Mouse (Mus musculus): ENCODE data around the gene Gm595. TPM values are rescaled to one million over a fixed set of nuclear protein-coding genes. Genes with fewer than 3 reads are reported as not detected.

The Gm595 gene
- not detected in 2 replicates for polyA plus RNA-seq (2015; fragmentation: Nextera tagmentation; extraction: Ambion mirVana)

GRCm38 (mm10) chrX:48877613-48878012, at the start of gene Gm595:
Gene Gm595 (minus strand): TSS chrX:48877713.
- Histone ChIP-seq H3K27ac (replicated peaks) (no peak within 1 kb of the TSS), H3K9me3 (no peaks in the 10 kb centered on the region), H3K9ac (no peak within 1 kb of the TSS), H3K27me3 (no peaks in the 10 kb centered on the region), H3K4me3 (no peak within 1 kb of the TSS), H3K36me3 (no peaks in the 10 kb centered on the region), H3K4me1 (replicated peaks) (no peaks in the 10 kb centered on the region), H3K4me2 (no peak within 1 kb of the TSS)
- 91% methylated on average over 13 of the region's 13 CpGs for WGBS
- ATAC-seq (ENCODE audit: low FRiP score, low read depth) = no peak

DNA sequence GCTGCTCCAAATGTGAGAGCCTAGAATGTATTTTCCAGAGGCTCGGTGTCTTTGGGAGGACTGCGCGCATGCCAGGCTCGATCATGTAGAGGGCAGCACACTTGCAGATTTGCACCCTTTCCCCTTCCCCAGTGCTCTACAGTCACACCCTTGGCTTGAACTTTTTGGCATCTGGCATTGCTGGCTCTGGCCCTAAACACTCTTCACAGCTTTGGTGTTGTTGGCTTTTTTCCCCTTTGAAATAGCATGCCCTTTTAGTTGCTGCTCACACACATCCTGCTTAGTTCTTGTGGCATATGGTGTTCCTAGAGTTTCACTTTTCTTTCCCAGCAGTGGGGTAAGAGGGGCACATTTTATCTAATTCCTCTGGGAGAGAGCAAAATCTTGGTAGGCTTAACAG, 30.9 kb upstream of the Gm595 start:
- H3K36me3 ChIP-seq = no peaks in the 10 kb centered on the region
- no peak overlapping the region for H3K4me3 ChIP-seq
- no peak overlapping the region for H3K9ac ChIP-seq
- H3K4me2 ChIP-seq = no peak overlapping the region
- WGBS = 91% methylated on average over 4 of the region's 4 CpGs
- no peaks in the 10 kb centered on the region for H3K4me1 ChIP-seq (replicated peaks)
- no peak for ATAC-seq (ENCODE audit: low FRiP score, low read depth)
- H3K9me3 ChIP-seq = no peaks in the 10 kb centered on the region
- H3K27me3 ChIP-seq = no peaks in the 10 kb centered on the region
- H3K27ac ChIP-seq (replicated peaks) = no peak overlapping the region

- 92% methylated on average over 3 of the region's 3 CpGs for WGBS
- Histone ChIP-seq H3K27ac (replicated peaks) (no peak overlapping the region), H3K9ac (no peak overlapping the region), H3K9me3 (no peaks in the 10 kb centered on the region), H3K36me3 (no peaks in the 10 kb centered on the region), H3K4me2 (no peak overlapping the region), H3K27me3 (no peaks in the 10 kb centered on the region), H3K4me3 (no peak overlapping the region), H3K4me1 (replicated peaks) (no peaks in the 10 kb centered on the region)
- ATAC-seq (ENCODE audit: low FRiP score, low read depth) = no peak
Observed at GRCm38 (mm10) chrX:48903744-48904143, 26.2 kb upstream of the Gm595 start.

GRCm38 (mm10) chrX:48899555-48899954, 22.0 kb upstream of the Gm595 start:
- Histone ChIP-seq H3K27ac (replicated peaks) (no peak overlapping the region), H3K9ac (no peak overlapping the region), H3K4me2 (no peak overlapping the region), H3K9me3 (no peaks in the 10 kb centered on the region), H3K4me1 (replicated peaks) (no peaks in the 10 kb centered on the region), H3K4me3 (no peak overlapping the region), H3K27me3 (no peaks in the 10 kb centered on the region), H3K36me3 (no peaks in the 10 kb centered on the region)
- ATAC-seq (ENCODE audit: low FRiP score, low read depth) = no peak
- 50% methylated on average over 5 of the region's 5 CpGs for WGBS

- Histone ChIP-seq H3K4me2 (no peak overlapping the region), H3K9me3 (no peaks in the 10 kb centered on the region), H3K9ac (no peak overlapping the region), H3K27ac (replicated peaks) (no peak overlapping the region), H3K36me3 (no peaks in the 10 kb centered on the region), H3K4me1 (replicated peaks) (no peaks in the 10 kb centered on the region), H3K27me3 (no peaks in the 10 kb centered on the region), H3K4me3 (no peak overlapping the region)
- ATAC-seq (ENCODE audit: low FRiP score, low read depth) = no peak
- 46% methylated on average over 6 of the region's 6 CpGs for WGBS
Observed at GRCm38 (mm10) chrX:48896803-48897202, 19.3 kb upstream of the Gm595 start.

- ATAC-seq (ENCODE audit: low FRiP score, low read depth) = no peak
- H3K4me3 ChIP-seq = no peak overlapping the region
- H3K4me2 ChIP-seq = no peak overlapping the region
- no peaks in the 10 kb centered on the region for H3K36me3 ChIP-seq
- 77% methylated on average over 3 of the region's 3 CpGs for WGBS
- no peak overlapping the region for H3K27ac ChIP-seq (replicated peaks)
- H3K9me3 ChIP-seq = no peaks in the 10 kb centered on the region
- no peaks in the 10 kb centered on the region for H3K27me3 ChIP-seq
- H3K4me1 ChIP-seq (replicated peaks) = no peaks in the 10 kb centered on the region
- no peak overlapping the region for H3K9ac ChIP-seq
Observed at GRCm38 (mm10) chrX:48893946-48894345, 16.4 kb upstream of the Gm595 start.

DNA sequence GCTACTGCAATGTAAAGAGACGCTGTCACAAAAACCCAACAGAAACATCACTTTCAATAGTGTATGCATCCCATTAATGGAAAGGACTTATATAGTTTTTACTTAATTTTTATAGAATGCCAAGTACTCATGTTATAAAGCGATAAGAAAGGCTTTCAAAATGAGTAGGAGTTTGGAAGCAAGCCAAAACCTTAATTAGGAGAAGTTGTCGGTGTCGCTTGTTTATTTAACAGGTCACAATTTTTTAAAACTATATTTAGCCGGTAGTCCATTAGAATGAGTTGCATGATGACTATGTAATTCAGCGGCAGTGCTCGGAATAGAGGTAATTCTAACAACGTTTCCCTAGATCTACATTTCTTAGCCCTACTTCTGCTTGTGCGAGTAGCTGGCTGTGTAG, 12.7 kb upstream of the Gm595 start:
- no peaks in the 10 kb centered on the region for H3K9me3 ChIP-seq
- no peak overlapping the region for H3K4me3 ChIP-seq
- no peaks in the 10 kb centered on the region for H3K27me3 ChIP-seq
- H3K9ac ChIP-seq = no peak overlapping the region
- H3K4me2 ChIP-seq = no peak overlapping the region
- H3K4me1 ChIP-seq (replicated peaks) = no peaks in the 10 kb centered on the region
- no peaks in the 10 kb centered on the region for H3K36me3 ChIP-seq
- H3K27ac ChIP-seq (replicated peaks) = no peak overlapping the region
- no peak for ATAC-seq (ENCODE audit: low FRiP score, low read depth)
- WGBS = 85% methylated on average over 9 of the region's 9 CpGs

- 88% methylated on average over 5 of the region's 5 CpGs for WGBS
- no peaks in the 10 kb centered on the region for H3K36me3 ChIP-seq
- ATAC-seq (ENCODE audit: low FRiP score, low read depth) = no peak
- no peak overlapping the region for H3K9ac ChIP-seq
- no peak overlapping the region for H3K4me2 ChIP-seq
- no peaks in the 10 kb centered on the region for H3K4me1 ChIP-seq (replicated peaks)
- no peaks in the 10 kb centered on the region for H3K27me3 ChIP-seq
- H3K27ac ChIP-seq (replicated peaks) = no peak overlapping the region
- H3K4me3 ChIP-seq = no peak overlapping the region
- no peaks in the 10 kb centered on the region for H3K9me3 ChIP-seq
Observed at GRCm38 (mm10) chrX:48884615-48885014, 7.1 kb upstream of the Gm595 start.

Other genes with a start within 250 kb of the Gm595 start
- not detected in 2 replicates for gene Gpr119, start 203.2 kb downstream of the Gm595 start, polyA plus RNA-seq (2015; fragmentation: Nextera tagmentation; extraction: Ambion mirVana)
- 19.0 and 23.4 TPM in 2 replicates for gene Rbmx2, start 182.7 kb downstream of the Gm595 start, polyA plus RNA-seq (2015; fragmentation: Nextera tagmentation; extraction: Ambion mirVana)